Mouse (Mus musculus): Measurements from ENCODE around the gene Orc6. TPM values are rescaled to one million over a fixed set of nuclear protein-coding genes. Genes with fewer than 3 reads are reported as not detected.

The Orc6 gene
- polyA plus RNA-seq (2016; fragmentation: Nextera tagmentation; extraction: Ambion mirVana): 89.3 and 122 TPM in 2 replicates

GRCm38 (mm10) chr8:85299434-85300077 is at the start of gene Orc6, which contains the start of gene Vps35:
Orc6 (plus strand) TSS chr8:85299632.
Vps35 (minus strand) TSS chr8:85299802.
- Histone ChIP-seq H3K4me3 (peak within 1 kb of the TSS; percentile 96), H3K4me1 (peaks cover 6% of the 10 kb centered on the region; the same call in 1 of the 2 replicates), H3K27ac (peak within 1 kb of the TSS; percentile 97), H3K36me3 (peaks cover 24% of the 10 kb centered on the region), H3K9me3 (no peaks in the 10 kb centered on the region), H3K27me3 (ENCODE audit: insufficient read depth, poor library complexity, severe bottlenecking) (no peaks in the 10 kb centered on the region)
- under 1% methylated on average over 63 of the region's 63 CpGs for WGBS
- peak; percentile 99 for DNase-seq (ENCODE audit: low spot score)

DNA sequence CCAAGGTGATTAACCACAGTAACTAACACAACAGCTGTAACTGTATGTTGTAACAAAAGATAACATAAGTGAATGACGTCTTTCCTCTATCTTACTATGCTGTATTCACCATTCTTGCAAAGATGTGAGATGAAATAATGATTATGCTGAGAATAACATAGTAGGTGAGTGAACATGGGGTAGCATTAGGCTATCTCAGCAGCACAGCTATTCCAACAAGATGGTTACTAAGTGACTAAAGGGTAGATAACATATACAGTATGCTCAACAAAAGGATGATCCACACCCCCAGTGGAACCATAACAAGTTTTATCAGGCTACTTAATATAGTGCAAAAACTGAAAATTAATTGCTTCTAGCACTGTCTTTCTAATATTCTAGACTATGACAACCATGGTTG is 12.6 kb upstream of the Orc6 start:
- peaks cover 73% of the 10 kb centered on the region for H3K36me3 ChIP-seq
- H3K4me3 ChIP-seq: no peak overlapping the region

GRCm38 (mm10) chr8:85298600-85299433 is 615 bp upstream of the Orc6 start:
- Histone ChIP-seq H3K4me1 (peaks cover 6% of the 10 kb centered on the region; the same call in 1 of the 2 replicates), H3K4me3 (peak overlapping the region; percentile 96), H3K9me3 (no peaks in the 10 kb centered on the region), H3K27ac (peak overlapping the region; percentile 97), H3K36me3 (peaks cover 26% of the 10 kb centered on the region), H3K27me3 (ENCODE audit: insufficient read depth, poor library complexity, severe bottlenecking) (no peaks in the 10 kb centered on the region)
- no peak for DNase-seq (ENCODE audit: low spot score)
- under 1% methylated on average over 53 of the region's 53 CpGs for WGBS

More for the DNA sequence above, 12.6 kb upstream of the Orc6 start:
- Histone ChIP-seq H3K27me3 (ENCODE audit: insufficient read depth, poor library complexity, severe bottlenecking) (no peaks in the 10 kb centered on the region), H3K9me3 (no peaks in the 10 kb centered on the region), H3K4me1 (no peaks in the 10 kb centered on the region), H3K27ac (no peak overlapping the region)
- DNase-seq (ENCODE audit: low spot score): no peak
- WGBS: 91% methylated on average over 1 of the region's 1 CpGs

GRCm38 (mm10) chr8:85301941-85302340 is 2.5 kb downstream of the Orc6 start:
- DNase-seq (ENCODE audit: low spot score): no peak
- Histone ChIP-seq H3K4me1 (peaks cover 6% of the 10 kb centered on the region; the same call in 1 of the 2 replicates), H3K9me3 (no peaks in the 10 kb centered on the region), H3K36me3 (peaks cover 47% of the 10 kb centered on the region), H3K27ac (no peak overlapping the region), H3K27me3 (ENCODE audit: insufficient read depth, poor library complexity, severe bottlenecking) (no peaks in the 10 kb centered on the region), H3K4me3 (no peak overlapping the region)
- WGBS: 74% methylated on average over 1 of the region's 1 CpGs

- Histone ChIP-seq H3K4me1 (0 out of 2 replicates have a peak, but pooled peaks cover 2% of the 10 kb centered on the region), H3K4me3 (no peak overlapping the region), H3K27me3 (ENCODE audit: insufficient read depth, poor library complexity, severe bottlenecking) (no peaks in the 10 kb centered on the region), H3K36me3 (peaks cover 57% of the 10 kb centered on the region), H3K9me3 (no peaks in the 10 kb centered on the region), H3K27ac (no peak overlapping the region)
- DNase-seq (ENCODE audit: low spot score): no peak
- 93% methylated on average over 3 of the region's 3 CpGs for WGBS
Observed at GRCm38 (mm10) chr8:85302931-85303330, 3.5 kb downstream of the Orc6 start.

GRCm38 (mm10) chr8:85303531-85303930 is 4.1 kb downstream of the Orc6 start:
- H3K36me3 ChIP-seq: peaks cover 63% of the 10 kb centered on the region

GRCm38 (mm10) chr8:85308564-85308963 is 9.1 kb downstream of the Orc6 start:
- H3K9me3 ChIP-seq: no peaks in the 10 kb centered on the region
- no peaks in the 10 kb centered on the region for H3K4me1 ChIP-seq
- H3K27ac ChIP-seq: no peak overlapping the region
- WGBS: 95% methylated on average over 2 of the region's 2 CpGs
- peaks cover 56% of the 10 kb centered on the region for H3K36me3 ChIP-seq
- DNase-seq (ENCODE audit: low spot score): no peak
- H3K4me3 ChIP-seq: no peak overlapping the region
- no peaks in the 10 kb centered on the region for H3K27me3 ChIP-seq (ENCODE audit: insufficient read depth, poor library complexity, severe bottlenecking)

More at GRCm38 (mm10) chr8:85303531-85303930, 4.1 kb downstream of the Orc6 start:
- WGBS: 86% methylated on average over 5 of the region's 5 CpGs
- DNase-seq (ENCODE audit: low spot score): no peak
- Histone ChIP-seq H3K9me3 (no peaks in the 10 kb centered on the region), H3K4me3 (no peak overlapping the region), H3K4me1 (no peaks in the 10 kb centered on the region), H3K27me3 (ENCODE audit: insufficient read depth, poor library complexity, severe bottlenecking) (no peaks in the 10 kb centered on the region), H3K27ac (no peak overlapping the region)

DNA sequence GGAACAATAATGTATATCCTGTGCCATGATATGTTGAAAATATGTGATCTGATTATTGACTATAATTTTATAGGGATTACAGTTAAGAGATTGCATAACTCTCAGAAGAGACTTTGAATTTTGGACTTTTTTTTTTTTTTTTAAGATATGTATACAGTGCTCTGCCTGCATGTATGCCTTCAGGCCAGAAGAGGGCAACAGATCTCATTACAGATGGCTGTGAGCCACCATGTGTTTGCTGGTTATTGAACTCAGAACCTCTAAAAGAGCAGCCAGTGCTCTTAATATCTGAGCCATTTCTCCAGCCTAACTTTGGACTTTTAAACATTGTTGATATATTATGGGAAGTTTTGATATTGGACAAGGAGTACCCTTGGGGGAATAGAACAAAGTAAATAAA is 12.3 kb downstream of the Orc6 start:
- Histone ChIP-seq H3K4me1 (no peaks in the 10 kb centered on the region), H3K36me3 (peaks cover 30% of the 10 kb centered on the region), H3K27ac (no peak overlapping the region), H3K4me3 (no peak overlapping the region), H3K9me3 (no peaks in the 10 kb centered on the region), H3K27me3 (ENCODE audit: insufficient read depth, poor library complexity, severe bottlenecking) (no peaks in the 10 kb centered on the region)
- no peak for DNase-seq (ENCODE audit: low spot score)

- 73% methylated on average over 3 of the region's 3 CpGs for whole genome bisulfite sequencing
- H3K27ac ChIP-seq: no peak overlapping the region
- peaks cover 17% of the 10 kb centered on the region for H3K36me3 ChIP-seq
- no peak for DNase-seq (ENCODE audit: low spot score)
- H3K27me3 ChIP-seq (ENCODE audit: insufficient read depth, poor library complexity, severe bottlenecking): no peaks in the 10 kb centered on the region
- H3K4me1 ChIP-seq: no peaks in the 10 kb centered on the region
- no peak overlapping the region for H3K4me3 ChIP-seq
- H3K9me3 ChIP-seq: no peaks in the 10 kb centered on the region
Observed at GRCm38 (mm10) chr8:85313036-85313435, 13.6 kb downstream of the Orc6 start.

DNA sequence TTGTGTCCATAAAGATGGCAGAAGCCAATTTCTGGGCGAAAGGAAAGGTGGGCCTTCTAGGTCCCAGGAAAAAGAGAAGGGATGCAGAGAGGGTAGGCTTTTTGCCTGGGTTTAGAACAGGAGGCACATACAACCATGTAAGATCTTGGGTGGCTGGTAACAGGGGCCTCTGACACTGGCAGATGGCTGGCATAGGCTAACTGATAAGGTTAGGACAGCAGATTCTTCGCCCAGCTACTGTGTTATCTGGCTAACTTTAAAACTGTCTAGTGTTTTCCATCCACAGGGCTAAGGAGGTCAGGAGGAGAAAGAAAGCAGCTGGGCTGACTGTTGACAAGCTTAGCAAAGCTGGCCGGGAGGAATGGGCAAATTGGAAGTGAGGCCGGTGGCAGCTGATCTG is 19.1 kb downstream of the Orc6 start:
- H3K4me3 ChIP-seq: no peak overlapping the region
- H3K4me1 ChIP-seq: 0 out of 2 replicates have a peak, but pooled peaks cover 6% of the 10 kb centered on the region
- no peak for DNase-seq (ENCODE audit: low spot score)
- H3K9me3 ChIP-seq: no peaks in the 10 kb centered on the region
- 52% methylated on average over 4 of the region's 4 CpGs for WGBS
- no peaks in the 10 kb centered on the region for H3K27me3 ChIP-seq (ENCODE audit: insufficient read depth, poor library complexity, severe bottlenecking)
- no peak overlapping the region for H3K27ac ChIP-seq
- peaks cover 32% of the 10 kb centered on the region for H3K36me3 ChIP-seq

- Histone ChIP-seq H3K36me3 (peaks cover 62% of the 10 kb centered on the region), H3K9me3 (no peaks in the 10 kb centered on the region), H3K4me3 (no peak overlapping the region), H3K4me1 (0 out of 2 replicates have a peak, but pooled peaks cover 6% of the 10 kb centered on the region), H3K27me3 (ENCODE audit: insufficient read depth, poor library complexity, severe bottlenecking) (no peaks in the 10 kb centered on the region), H3K27ac (no peak overlapping the region)
- DNase-seq (ENCODE audit: low spot score): peak; percentile 58
- WGBS: 87% methylated on average over 15 of the region's 15 CpGs
Observed at GRCm38 (mm10) chr8:85321981-85322380, 22.5 kb downstream of the Orc6 start.

- 79% methylated on average over 3 of the region's 3 CpGs for WGBS
- Histone ChIP-seq H3K9me3 (no peaks in the 10 kb centered on the region), H3K27ac (no peak overlapping the region), H3K36me3 (peaks cover 73% of the 10 kb centered on the region), H3K27me3 (ENCODE audit: insufficient read depth, poor library complexity, severe bottlenecking) (no peaks in the 10 kb centered on the region), H3K4me1 (0 out of 2 replicates have a peak, but pooled peaks cover 6% of the 10 kb centered on the region), H3K4me3 (no peak overlapping the region)
- DNase-seq (ENCODE audit: low spot score): no peak
Observed at GRCm38 (mm10) chr8:85323084-85323483, 23.7 kb downstream of the Orc6 start.

GRCm38 (mm10) chr8:85327036-85327435 is 27.6 kb downstream of the Orc6 start:
- 77% methylated on average over 9 of the region's 9 CpGs for WGBS
- peaks cover 88% of the 10 kb centered on the region for H3K36me3 ChIP-seq
- H3K9me3 ChIP-seq: no peaks in the 10 kb centered on the region
- no peaks in the 10 kb centered on the region for H3K4me1 ChIP-seq
- no peak overlapping the region for H3K4me3 ChIP-seq
- peak; percentile 66 for DNase-seq (ENCODE audit: low spot score)
- H3K27ac ChIP-seq: no peak overlapping the region
- no peaks in the 10 kb centered on the region for H3K27me3 ChIP-seq (ENCODE audit: insufficient read depth, poor library complexity, severe bottlenecking)

All from heart, embryonic 10.5 days (tissue).